Mouse (Mus musculus): ENCODE results near the gene Snd1.

The Snd1 gene

GRCm38 (mm10) chr6:28537851-28538527, 63.0 kb downstream of the Snd1 start:
- in situ Hi-C loops (cut with MseI, MboI): no loop called here

- in situ Hi-C loops (cut with MseI, MboI): no loop called here
Observed at GRCm38 (mm10) chr6:28542298-28542701, 67.4 kb downstream of the Snd1 start.

DNA sequence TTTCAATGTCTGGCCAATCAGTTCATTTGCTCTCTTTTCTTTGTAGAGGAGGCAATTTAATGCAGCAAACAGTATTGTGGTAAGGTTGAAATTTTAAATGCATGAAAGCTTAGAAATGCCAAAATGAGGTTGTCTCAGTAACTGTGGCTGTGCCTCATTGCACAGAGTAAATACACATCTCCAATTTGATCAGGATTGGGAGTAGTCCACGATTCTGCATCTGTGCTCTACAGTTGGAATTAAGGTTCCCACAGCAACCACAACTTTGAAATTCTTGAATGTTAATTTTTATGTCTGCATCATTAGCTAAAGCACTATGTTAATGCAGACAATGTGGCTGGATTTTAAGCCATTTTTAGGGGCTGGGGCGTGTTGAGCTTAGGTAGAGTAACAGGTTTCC, 72.0 kb downstream of the Snd1 start:
- in situ Hi-C loops (cut with MseI, MboI): no loop called here

DNA sequence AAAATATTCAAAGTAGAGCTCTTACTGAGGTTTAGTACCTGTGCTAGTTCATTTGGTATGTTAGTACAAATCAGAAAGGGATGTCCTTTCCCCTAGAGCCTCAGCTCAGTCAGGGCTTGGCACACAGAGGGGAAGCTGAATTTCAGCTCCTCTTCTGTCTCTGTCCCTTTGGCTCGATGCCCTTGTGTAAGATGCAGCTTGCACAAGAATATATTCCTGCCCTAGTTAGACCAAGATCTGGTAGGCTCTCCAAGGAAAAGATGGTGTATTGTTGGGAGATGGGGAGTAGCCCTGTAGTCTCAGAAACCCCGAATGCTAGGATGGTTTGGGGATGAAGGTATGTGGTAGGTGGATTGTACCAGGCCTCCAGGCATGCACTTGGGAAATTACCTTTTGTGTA, 74.4 kb downstream of the Snd1 start:
- in situ Hi-C loops (cut with MseI, MboI): no loop called here

DNA sequence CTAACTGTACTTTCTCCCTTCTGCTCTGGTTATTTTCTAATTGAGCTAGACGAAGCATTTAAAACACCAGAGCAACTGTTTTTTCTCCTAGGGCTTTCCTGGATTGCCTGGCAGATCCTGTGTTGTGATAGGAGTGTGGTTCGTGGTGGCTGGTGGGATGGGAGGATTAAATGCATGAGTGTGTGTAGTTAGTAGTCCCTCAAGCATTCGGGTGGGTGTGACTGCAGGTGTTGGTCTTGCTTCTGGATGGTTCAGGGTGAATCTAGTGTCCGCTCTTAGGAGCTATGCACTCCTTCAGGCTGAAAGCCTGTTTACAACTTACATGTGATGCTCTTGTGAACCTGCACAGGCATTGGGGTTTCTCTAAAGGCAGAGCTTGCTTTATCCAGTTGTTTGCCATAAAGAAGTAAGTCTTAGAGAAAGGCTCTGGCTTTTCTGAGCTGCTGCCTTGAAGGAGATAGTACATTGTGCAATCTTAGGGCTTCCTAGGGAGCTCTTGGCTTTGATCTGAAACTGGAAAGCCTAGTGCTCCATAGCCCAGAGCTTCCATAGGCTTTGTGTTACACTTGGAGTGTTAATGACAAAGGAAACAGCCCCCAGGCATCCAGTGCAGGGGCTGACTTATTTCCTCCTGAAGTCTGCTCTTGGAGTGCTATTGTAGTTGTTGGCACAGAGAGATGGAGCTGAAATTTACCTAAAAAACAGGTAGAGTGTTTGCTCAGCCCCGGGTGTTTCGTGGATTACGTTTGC, 75.5 kb downstream of the Snd1 start:
- in situ Hi-C loops (cut with MseI, MboI): no loop called here

GRCm38 (mm10) chr6:28554470-28554869, 79.5 kb downstream of the Snd1 start:
- in situ Hi-C loops (cut with MseI, MboI): no loop called here

DNA sequence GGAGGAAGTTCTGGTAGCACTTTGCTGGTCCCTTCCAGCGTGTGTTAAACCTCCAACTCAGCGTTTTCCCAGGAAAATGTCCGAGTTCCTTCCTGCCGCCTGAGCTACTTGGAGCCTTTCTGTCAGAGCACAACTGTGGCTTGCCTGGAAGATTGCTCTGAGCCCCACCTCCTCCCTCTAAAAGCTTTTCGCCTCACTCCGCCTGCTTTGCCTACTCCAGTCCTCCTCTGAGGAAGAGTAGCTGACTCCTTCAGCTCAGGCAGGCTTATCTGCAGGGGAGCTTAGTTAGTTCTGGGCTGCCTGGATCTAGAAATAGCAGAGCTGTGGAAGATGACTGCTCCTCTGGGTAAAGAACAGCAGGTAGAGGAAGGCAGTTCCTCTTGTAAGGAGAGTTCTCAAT, 80.1 kb downstream of the Snd1 start:
- in situ Hi-C loops (cut with MseI, MboI): no loop called here

DNA sequence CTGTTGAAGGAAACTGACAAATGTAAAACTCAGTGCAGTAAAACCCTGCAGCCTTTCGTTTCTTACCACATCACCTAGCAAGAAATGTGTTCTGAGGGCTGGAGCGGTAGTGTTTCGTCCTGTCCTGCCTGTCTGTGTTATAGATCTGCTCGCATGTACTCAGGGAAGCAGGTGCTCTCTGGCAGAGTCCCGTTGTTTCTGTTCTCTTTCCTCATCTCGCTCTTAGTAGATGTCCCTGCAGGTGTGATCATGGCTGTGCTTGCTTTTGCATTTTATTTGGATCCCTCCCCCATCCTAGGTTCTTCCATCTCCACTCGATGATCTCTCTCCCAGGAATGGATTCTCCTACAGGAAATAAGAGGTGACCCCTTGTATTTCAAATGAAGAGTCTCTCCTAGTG, 80.5 kb downstream of the Snd1 start:
- in situ Hi-C loops (cut with MseI, MboI): no loop called here

GRCm38 (mm10) chr6:28557728-28558127, 82.8 kb downstream of the Snd1 start:
- in situ Hi-C loops (cut with MseI, MboI): no loop called here

DNA sequence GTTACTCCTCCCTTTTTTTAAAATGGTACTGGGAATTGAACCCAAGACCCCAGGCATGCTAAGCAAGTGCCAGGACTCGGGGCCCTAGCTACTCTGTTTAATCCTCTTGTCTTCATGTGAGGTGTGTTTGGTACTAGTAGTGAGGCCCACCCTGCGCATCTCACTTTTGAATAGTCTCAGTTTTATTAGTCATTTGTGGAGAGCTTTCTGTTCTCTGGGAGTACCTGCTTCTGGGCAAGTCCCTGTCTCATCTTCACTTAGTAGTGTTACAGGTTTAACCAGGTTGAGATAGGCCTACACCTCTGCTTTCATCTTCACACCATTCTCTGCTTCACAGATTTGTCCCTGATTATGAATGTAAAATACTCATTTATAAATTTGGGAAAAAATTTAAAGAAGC, 84.5 kb downstream of the Snd1 start:
- in situ Hi-C loops (cut with MseI, MboI): no loop called here

- in situ Hi-C loops (cut with MseI, MboI): no loop called here
Observed at GRCm38 (mm10) chr6:28561291-28561995, 86.5 kb downstream of the Snd1 start.

DNA sequence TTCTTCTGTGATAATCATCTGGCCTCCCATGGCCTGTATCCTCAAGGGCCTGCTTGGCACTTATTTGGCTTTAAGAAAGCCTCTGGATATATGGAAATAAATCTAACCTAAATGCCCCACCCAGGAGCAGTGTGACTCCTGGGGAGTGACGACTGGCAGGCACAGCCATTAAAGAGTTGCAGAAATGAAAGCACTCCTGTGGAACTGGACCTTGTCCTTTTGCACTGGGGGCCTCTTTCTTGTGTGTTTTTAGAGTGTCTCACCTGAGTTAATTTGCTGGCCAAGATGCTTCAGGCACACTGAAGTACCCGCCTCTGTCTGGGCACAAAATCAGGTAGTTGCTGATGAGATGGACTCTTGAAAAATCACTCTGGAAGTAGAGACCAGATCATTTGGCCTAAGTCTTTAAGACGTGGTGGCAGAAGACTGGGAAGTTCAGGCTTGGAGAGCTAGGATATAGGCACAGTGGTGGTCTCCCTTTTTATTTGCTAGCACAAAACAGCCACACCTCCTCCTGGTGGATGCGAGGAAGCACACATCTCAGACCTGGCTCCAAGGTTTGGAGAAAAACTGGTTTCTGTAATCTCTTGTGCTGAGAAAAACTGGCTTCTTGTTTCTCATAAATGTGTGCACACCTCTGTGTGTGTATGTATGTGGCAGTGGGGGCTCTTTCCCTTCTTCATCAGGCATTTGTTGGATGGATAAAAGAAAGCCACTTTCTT, 87.5 kb downstream of the Snd1 start:
- in situ Hi-C loops (cut with MseI, MboI): no loop called here

DNA sequence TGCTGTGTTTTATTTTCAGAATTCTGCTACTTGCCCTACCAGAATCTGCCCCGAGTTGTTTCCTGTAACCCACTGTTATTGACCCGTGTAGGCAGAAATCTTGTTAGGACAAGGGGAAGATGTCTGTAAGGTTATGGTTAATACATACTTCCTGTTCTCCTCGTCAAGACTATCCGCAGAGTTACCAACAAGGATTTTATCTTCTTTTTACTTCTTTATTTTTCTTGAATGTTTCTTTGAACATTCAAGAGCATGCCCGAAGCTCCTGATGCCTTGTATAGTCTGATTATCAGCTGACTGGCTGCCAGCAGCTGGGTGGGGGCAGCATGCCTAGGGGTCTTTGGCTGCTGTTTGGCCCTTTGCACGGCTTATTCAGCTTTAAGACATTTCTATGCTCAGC, 93.0 kb downstream of the Snd1 start:
- in situ Hi-C loops (cut with MseI, MboI): no loop called here

GRCm38 (mm10) chr6:28571946-28572345, 97.0 kb downstream of the Snd1 start:
- in situ Hi-C loops (cut with MseI, MboI): no loop called here

GRCm38 (mm10) chr6:28572991-28573759, 98.2 kb downstream of the Snd1 start:
- in situ Hi-C loops (cut with MseI, MboI): no loop called here

GRCm38 (mm10) chr6:28576356-28577264, 101.7 kb downstream of the Snd1 start:
- in situ Hi-C loops (cut with MseI, MboI): no loop called here

- in situ Hi-C loops (cut with MseI, MboI): no loop called here
Observed at GRCm38 (mm10) chr6:28582847-28583246, 107.9 kb downstream of the Snd1 start.

GRCm38 (mm10) chr6:28583399-28583798, 108.5 kb downstream of the Snd1 start:
- in situ Hi-C loops (cut with MseI, MboI): no loop called here

DNA sequence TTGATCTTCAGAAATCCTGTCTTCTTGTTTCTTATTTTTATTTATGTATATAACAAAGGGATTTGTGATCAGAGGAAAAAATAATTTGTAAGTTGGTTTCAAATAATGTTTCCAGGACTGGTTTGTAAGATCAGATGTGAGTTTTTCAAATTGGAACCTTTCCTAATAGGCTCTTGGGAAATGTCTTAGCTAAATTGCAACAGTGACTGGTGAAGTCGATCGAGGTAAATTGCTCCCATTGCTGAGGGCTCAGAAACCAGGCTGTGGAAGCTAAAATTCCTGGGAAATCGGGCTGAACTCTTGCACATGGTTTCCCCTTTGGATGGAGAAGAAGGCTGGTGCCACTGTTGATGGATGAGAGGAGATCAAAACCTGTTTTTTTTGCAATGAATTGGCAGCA, 111.9 kb downstream of the Snd1 start:
- in situ Hi-C loops (cut with MseI, MboI): no loop called here

- in situ Hi-C loops (cut with MseI, MboI): no loop called here
Observed at GRCm38 (mm10) chr6:28588494-28589171, 113.7 kb downstream of the Snd1 start.
